ENCODE assay signal across 8 mouse cellular contexts in the genomic region with DNA sequence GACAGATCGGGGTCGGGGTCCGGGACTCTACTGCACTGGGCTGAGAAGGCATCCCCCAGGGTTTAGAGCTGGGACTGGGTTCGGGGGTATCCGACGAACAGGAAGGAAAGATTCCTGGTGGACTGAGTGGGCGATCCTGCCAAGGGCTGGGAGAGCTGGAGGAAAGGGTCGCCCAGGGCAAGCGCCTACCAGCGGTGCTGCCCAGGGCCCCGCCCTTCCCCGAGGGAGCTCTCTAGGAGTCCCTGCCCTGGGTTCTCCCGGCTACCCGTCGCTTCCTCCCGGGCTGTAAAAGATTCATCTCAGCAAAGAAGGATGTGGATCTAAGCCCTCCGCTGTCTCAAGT. TPM values are rescaled to one million over a fixed set of nuclear protein-coding genes. Genes with fewer than 3 reads are reported as not detected.
A peak's percentile ranks its signal among the peaks of the same experiment; 100 is the strongest.
DNase-seq lines count a peak whose midpoint lies in the region; ATAC-seq and TF ChIP-seq lines count a peak whose summit lies in the region.

No protein-coding gene starts in this region.

- peak overlapping the region; percentile 76 for H3K4me3 ChIP-seq in forebrain, postnatal 0 days (ENCODE audit: low read depth, low read length)
- peak overlapping the region; percentile 74 for H3K4me3 ChIP-seq in kidney, postnatal 0 days (replicated peaks; ENCODE audit: low read depth, low read length)
- peak overlapping the region; percentile 97 for H3K4me3 ChIP-seq in midbrain, embryonic 13.5 days (replicated peaks)

- H3K4me2 ChIP-seq in forebrain, postnatal 0 days (ENCODE audit: low read depth): peak overlapping the region; percentile 94
- peak overlapping the region; percentile 99 for H3K4me2 ChIP-seq in kidney, postnatal 0 days (ENCODE audit: low read length)
- peak overlapping the region; percentile 73 for H3K4me2 ChIP-seq in midbrain, embryonic 13.5 days (replicated peaks)

- peak overlapping the region; percentile 85 for H3K9ac ChIP-seq in forebrain, postnatal 0 days
- peak overlapping the region; percentile 73 for H3K9ac ChIP-seq in kidney, postnatal 0 days (ENCODE audit: low read depth, low read length)
- peak overlapping the region; percentile 98 for H3K9ac ChIP-seq in midbrain, embryonic 13.5 days (replicated peaks)

- no peak for TF ChIP-seq CTCF in forebrain, postnatal 0 days (IDR thresholded peaks at IDR 0.05; ENCODE audit: low read depth)
- TF ChIP-seq CTCF in kidney, postnatal 0 days (IDR thresholded peaks at IDR 0.05; ENCODE audit: low read depth): no peak

- no peaks in the 10 kb centered on the region for H3K27me3 ChIP-seq in forebrain, postnatal 0 days (ENCODE audit: insufficient read depth, low read length)
- peaks cover 3% of the 10 kb centered on the region; the same call in 1 of the 2 replicates for H3K27me3 ChIP-seq in kidney, postnatal 0 days (ENCODE audit: insufficient read depth, low read length)
- H3K27me3 ChIP-seq in midbrain, embryonic 13.5 days: peaks cover 2% of the 10 kb centered on the region; the same call in 1 of the 2 replicates

- 2% methylated on average over 17 of the region's 17 CpGs for WGBS in forebrain, postnatal 0 days
- WGBS in kidney, postnatal 0 days: under 1% methylated on average over 17 of the region's 17 CpGs
- WGBS in midbrain, embryonic 13.5 days: 0% methylated on average over 17 of the region's 17 CpGs

- H3K4me1 ChIP-seq in forebrain, postnatal 0 days (ENCODE audit: insufficient read depth): peaks cover 9% of the 10 kb centered on the region; the same call in 1 of the 2 replicates
- peaks cover 14% of the 10 kb centered on the region; the same call in 1 of the 2 replicates for H3K4me1 ChIP-seq in kidney, postnatal 0 days (replicated peaks; ENCODE audit: insufficient read depth, low read length)
- H3K4me1 ChIP-seq in midbrain, embryonic 13.5 days (replicated peaks): peaks cover 68% of the 10 kb centered on the region

- no peaks in the 10 kb centered on the region for H3K9me3 ChIP-seq in forebrain, postnatal 0 days (ENCODE audit: low read length)
- no peaks in the 10 kb centered on the region for H3K9me3 ChIP-seq in kidney, postnatal 0 days (replicated peaks; ENCODE audit: low read length)
- no peaks in the 10 kb centered on the region for H3K9me3 ChIP-seq in midbrain, embryonic 13.5 days

- H3K27ac ChIP-seq in forebrain, postnatal 0 days (ENCODE audit: low read depth, low read length): peak overlapping the region; percentile 91
- H3K27ac ChIP-seq in kidney, postnatal 0 days: peak overlapping the region; percentile 68; the same call in 1 of the 2 replicates
- H3K27ac ChIP-seq in midbrain, embryonic 13.5 days: peak overlapping the region; percentile 95

- DNase-seq in gastrocnemius, adult 18-20 months (ENCODE audit: low spot score): peak; percentile 21
- no peak for DNase-seq in gastrocnemius, postnatal 25 days
- DNase-seq in ZHBTc4 (ENCODE audit: low read depth, low spot score) (peak; percentile 65), adipocyte (ENCODE audit: low spot score) (no peak)
- no peak for DNase-seq in forebrain, postnatal 0 days
- peak; percentile 52 for DNase-seq in kidney, postnatal 0 days (ENCODE audit: low spot score)
- no peak for DNase-seq in layer of hippocampus, adult 18-20 months (ENCODE audit: low spot score in 2 of 2)

- no peaks in the 10 kb centered on the region for H3K36me3 ChIP-seq in forebrain, postnatal 0 days (ENCODE audit: insufficient read depth)
- no peaks in the 10 kb centered on the region for H3K36me3 ChIP-seq in kidney, postnatal 0 days (ENCODE audit: insufficient read depth, low read length)
- H3K36me3 ChIP-seq in midbrain, embryonic 13.5 days: peaks cover 29% of the 10 kb centered on the region

- ATAC-seq in forebrain, postnatal 0 days: peak; percentile 32
- ATAC-seq in kidney, postnatal 0 days (replicated peaks; ENCODE audit: low FRiP score, low read depth): peak; percentile 41; the same call in 1 of the 2 replicates
- peak; percentile 38 for ATAC-seq in midbrain, embryonic 13.5 days

RNA-seq across cellular contexts. Expression of a gene that starts 1.0 kb away (rescaled TPM):
- total RNA-seq in gastrocnemius, adult 18-20 months (2021): under 1 TPM; 0.21 to 0.32 TPM
- under 1 TPM; 0.21 to 0.33 TPM for total RNA-seq in gastrocnemius, postnatal 25 days (2021)
- 2.7 and 3.0 TPM in 2 replicates for total RNA-seq in forebrain, postnatal 0 days (2014; rRNA removed)
- 2.6 and 4.2 TPM in 2 replicates for polyA plus RNA-seq in forebrain, postnatal 0 days (2015; fragmentation: Nextera tagmentation; extraction: Ambion mirVana)
- 2.2 and 2.4 TPM in 2 replicates for polyA plus RNA-seq in kidney, postnatal 0 days (2015; fragmentation: Nextera tagmentation; extraction: Ambion mirVana)
- polyA plus RNA-seq in midbrain, embryonic 13.5 days (2015; fragmentation: Nextera tagmentation; extraction: Ambion mirVana): 23.5 and 25.2 TPM in 2 replicates
- 1 to 10 TPM; 2.9 to 4.0 TPM for total RNA-seq in layer of hippocampus, adult 18-20 months (2021)

RNA-seq across cellular contexts. Expression of a gene that starts 40.7 kb away (rescaled TPM):
- 10 to 100 TPM; 28.7 to 29.4 TPM for total RNA-seq in gastrocnemius, adult 18-20 months (2021)
- total RNA-seq in gastrocnemius, postnatal 25 days (2021): 10 to 100 TPM; 26.4 to 27.3 TPM
- 28.2 and 30.7 TPM in 2 replicates for total RNA-seq in forebrain, postnatal 0 days (2014; rRNA removed)
- 6.4 and 9.6 TPM in 2 replicates for polyA plus RNA-seq in forebrain, postnatal 0 days (2015; fragmentation: Nextera tagmentation; extraction: Ambion mirVana)
- 4.9 and 5.2 TPM in 2 replicates for polyA plus RNA-seq in kidney, postnatal 0 days (2015; fragmentation: Nextera tagmentation; extraction: Ambion mirVana)
- polyA plus RNA-seq in midbrain, embryonic 13.5 days (2015; fragmentation: Nextera tagmentation; extraction: Ambion mirVana): 11.0 and 12.6 TPM in 2 replicates
- 10 to 100 TPM; 37.2 TPM for total RNA-seq in layer of hippocampus, adult 18-20 months (2021)

RNA-seq across cellular contexts. Expression of a gene that starts 53.2 kb away (rescaled TPM):
- total RNA-seq in gastrocnemius, adult 18-20 months (2021): 1 to 10 TPM; 3.6 to 3.7 TPM
- 1 to 10 TPM; 3.8 to 5.3 TPM for total RNA-seq in gastrocnemius, postnatal 25 days (2021)
- total RNA-seq in forebrain, postnatal 0 days (2014; rRNA removed): 6.1 and 6.3 TPM in 2 replicates
- polyA plus RNA-seq in forebrain, postnatal 0 days (2015; fragmentation: Nextera tagmentation; extraction: Ambion mirVana): 4.2 and 6.7 TPM in 2 replicates
- polyA plus RNA-seq in kidney, postnatal 0 days (2015; fragmentation: Nextera tagmentation; extraction: Ambion mirVana): 8.4 and 8.6 TPM in 2 replicates
- 4.8 and 5.6 TPM in 2 replicates for polyA plus RNA-seq in midbrain, embryonic 13.5 days (2015; fragmentation: Nextera tagmentation; extraction: Ambion mirVana)
- 1 to 10 TPM; 3.8 to 4.3 TPM for total RNA-seq in layer of hippocampus, adult 18-20 months (2021)

Comparison
In these comparisons a context has a peak if more than half of its experiments do, and no peak if none do; other contexts are left out.
1. DNase-seq: peak in gastrocnemius, adult 18-20 months (single experiment), ZHBTc4 (single experiment) and kidney, postnatal 0 days (single experiment); none in gastrocnemius, postnatal 25 days (single experiment), forebrain, postnatal 0 days (single experiment), adipocyte (single experiment) and layer of hippocampus, adult 18-20 months (0 of 2).
2. Peak in every context shown above with its lines, with median percentiles within 50 percentile points of each other: ATAC-seq, H3K27ac ChIP-seq, H3K4me2 ChIP-seq, H3K4me3 ChIP-seq and H3K9ac ChIP-seq.